Mouse (Mus musculus) C2C12 (cell line): Measurements from ENCODE around the gene Hoxa3. TPM values are rescaled to one million over a fixed set of nuclear protein-coding genes. Genes with fewer than 3 reads are reported as not detected.

Experiments used
- H3K27me3 ChIP-seq: one replicate; pipeline ENCODE4 v1.6.1; 2011; ENCODE audit not compliant: control insufficient read depth, insufficient read depth, insufficient read length
- H3K36me3 ChIP-seq: one replicate; pipeline ENCODE4 v1.6.1; 2011; ENCODE audit not compliant: control insufficient read depth, insufficient read depth
- H3K4me3 ChIP-seq: one replicate; pipeline ENCODE4 v1.5.1; 2011; ENCODE audit warnings: mild to moderate bottlenecking, control low read depth; ENCODE audit not compliant: poor library complexity, insufficient read depth, severe bottlenecking
- H3K79me2 ChIP-seq: one replicate; pipeline ENCODE4 v1.6.1; 2011; ENCODE audit not compliant: control insufficient read depth, insufficient read depth
- H3K79me3 ChIP-seq: one replicate; pipeline ENCODE4 v1.6.1; 2011; ENCODE audit warnings: low read depth, control low read depth
- H3ac ChIP-seq: one replicate; pipeline ENCODE3; 2011; ENCODE audit warnings: low read depth; ENCODE audit not compliant: control insufficient read depth, insufficient read length
- CEBPB ChIP-seq: IDR thresholded peaks from one replicate; pipeline ENCODE4 v1.6.1; 2011; ENCODE audit warnings: low read depth, mild to moderate bottlenecking, control low read depth, moderate library complexity
- CTCF ChIP-seq: IDR thresholded peaks from one replicate; pipeline ENCODE4 v1.5.1; 2011; ENCODE audit not compliant: control insufficient read depth, insufficient read depth, insufficient read length
- FOSL1 ChIP-seq: IDR thresholded peaks from one replicate; pipeline ENCODE4 v1.8.0; 2011; ENCODE audit warnings: mild to moderate bottlenecking, low read length; ENCODE audit not compliant: poor library complexity, insufficient read depth, severe bottlenecking
- MAX ChIP-seq: IDR thresholded peaks from one replicate; pipeline ENCODE4 v1.6.1; 2011; ENCODE audit warnings: mild to moderate bottlenecking, control low read depth
- MYOD1 ChIP-seq: IDR thresholded peaks from one replicate; pipeline ENCODE4 v1.6.1; 2011; ENCODE audit warnings: low read depth; ENCODE audit not compliant: control insufficient read depth, insufficient read length
- MYOG ChIP-seq: IDR thresholded peaks from one replicate; pipeline ENCODE4 v1.6.1; 2011; ENCODE audit not compliant: control insufficient read depth, insufficient read length; ENCODE audit errors: extremely low read depth
- USF1 ChIP-seq: IDR thresholded peaks from one replicate; pipeline ENCODE4 v1.6.1; 2011; ENCODE audit warnings: low read depth, mild to moderate bottlenecking, control low read depth, moderate library complexity
- polyA plus RNA-seq: library from polyadenylated mRNA; unstranded; fragments of >200 nt; fragmentation: generic; extraction: Trizol; gene quantifications from one replicate; pipeline ENCODE4 v1.2.1, GENCODE M21; 2012; ENCODE audit warnings: missing spikeins

Gene Hoxa3
- polyA plus RNA-seq, 1 experiment: 0.67 TPM

- H3K79me2 ChIP-seq: peaks cover 74% of the 10 kb centered on the region
- no peaks in the 10 kb centered on the region for H3K27me3 ChIP-seq
- peaks cover 34% of the 10 kb centered on the region for H3K79me3 ChIP-seq
- no peak for TF ChIP-seq CTCF
- no peak for TF ChIP-seq MYOG
- TF ChIP-seq CEBPB: no peak
- no peak for TF ChIP-seq MAX
- TF ChIP-seq FOSL1: no peak
- no peak for TF ChIP-seq MYOD1
- TF ChIP-seq USF1: no peak
- H3ac ChIP-seq: no peak overlapping the region
- no peaks in the 10 kb centered on the region for H3K36me3 ChIP-seq
- H3K4me3 ChIP-seq: no peak overlapping the region
Measured at GRCm38 (mm10) chr6:52215070-52215469, 1.9 kb upstream of the Hoxa3 start.

GRCm38 (mm10) chr6:52214271-52214670 lies 1.1 kb upstream of the Hoxa3 start:
- H3K36me3 ChIP-seq: no peaks in the 10 kb centered on the region
- H3K27me3 ChIP-seq: no peaks in the 10 kb centered on the region
- TF ChIP-seq CTCF (no peak), MYOG (no peak), USF1 (no peak), CEBPB (no peak), FOSL1 (no peak), MYOD1 (no peak), MAX (no peak)
- peaks cover 74% of the 10 kb centered on the region for H3K79me2 ChIP-seq
- no peak overlapping the region for H3K4me3 ChIP-seq
- H3K79me3 ChIP-seq: peaks cover 41% of the 10 kb centered on the region
- H3ac ChIP-seq: no peak overlapping the region

GRCm38 (mm10) chr6:52212556-52213118 lies 499 bp downstream of the Hoxa3 start:
- peaks cover 88% of the 10 kb centered on the region for H3K79me2 ChIP-seq
- no peak for TF ChIP-seq MAX
- TF ChIP-seq USF1: no peak
- TF ChIP-seq CEBPB: no peak
- TF ChIP-seq MYOG: no peak
- TF ChIP-seq MYOD1: no peak
- TF ChIP-seq FOSL1: no peak
- TF ChIP-seq CTCF: no peak
- H3K27me3 ChIP-seq: no peaks in the 10 kb centered on the region
- peak overlapping the region; percentile 59 for H3K4me3 ChIP-seq
- H3ac ChIP-seq: peak overlapping the region; percentile 78
- H3K36me3 ChIP-seq: no peaks in the 10 kb centered on the region
- H3K79me3 ChIP-seq: peaks cover 48% of the 10 kb centered on the region

- Histone ChIP-seq H3K27me3 (no peaks in the 10 kb centered on the region), H3K36me3 (peaks cover 5% of the 10 kb centered on the region), H3K79me2 (peaks cover 92% of the 10 kb centered on the region), H3ac (peak overlapping the region; percentile 30), H3K79me3 (peaks cover 48% of the 10 kb centered on the region), H3K4me3 (peak overlapping the region; percentile 59)
- TF ChIP-seq CTCF (no peak), MYOD1 (no peak)
Measured at GRCm38 (mm10) chr6:52211961-52212360, 1.2 kb downstream of the Hoxa3 start.

- Histone ChIP-seq H3K79me2 (peaks cover 87% of the 10 kb centered on the region), H3K36me3 (peaks cover 11% of the 10 kb centered on the region), H3K4me3 (peak overlapping the region; percentile 59), H3K27me3 (no peaks in the 10 kb centered on the region), H3K79me3 (peaks cover 48% of the 10 kb centered on the region), H3ac (peak overlapping the region; percentile 71)
- TF ChIP-seq CTCF (peak; percentile 87), MYOD1 (no peak)
Measured at GRCm38 (mm10) chr6:52211170-52211935, 1.8 kb downstream of the Hoxa3 start.

GRCm38 (mm10) chr6:52209685-52210046 lies 3.5 kb downstream of the Hoxa3 start:
- Histone ChIP-seq H3K79me3 (peaks cover 34% of the 10 kb centered on the region), H3K79me2 (peaks cover 71% of the 10 kb centered on the region), H3K4me3 (no peak overlapping the region), H3ac (no peak overlapping the region), H3K27me3 (no peaks in the 10 kb centered on the region), H3K36me3 (peaks cover 28% of the 10 kb centered on the region)
- no peak for TF ChIP-seq CTCF
